Mouse (Mus musculus) gastrocnemius, adult 18-20 months (tissue): ENCODE data around the gene Lmo7. TPM values are rescaled to one million over a fixed set of nuclear protein-coding genes. Genes with fewer than 3 reads are reported as not detected.
A peak's percentile ranks its signal among the peaks of the same experiment; 100 is the strongest.

Experiments used
- DNase-seq: peaks from one replicate; pipeline ENCODE4 v3.0.0; 2021; ENCODE audit warnings: low spot score
- total RNA-seq, 2 experiments: library from RNA; stranded (reverse); gene quantifications; 2 replicates each; pipeline ENCODE4 v1.2.3; 2021

The Lmo7 gene
- total RNA-seq, 2 experiments from 2014 or later, result 60.0 to 72.5 TPM

GRCm38 (mm10) chr14:101836401-101836800 is 106.6 kb downstream of the Lmo7 start:
- no peak for DNase-seq

- no peak for DNase-seq
Observed at GRCm38 (mm10) chr14:101837176-101837575, 107.4 kb downstream of the Lmo7 start.

GRCm38 (mm10) chr14:101838231-101838839 is 108.6 kb downstream of the Lmo7 start:
- peak; percentile 34 for DNase-seq

GRCm38 (mm10) chr14:101839771-101840731 is 110.3 kb downstream of the Lmo7 start:
- peak; percentile 75 for DNase-seq

GRCm38 (mm10) chr14:101841271-101841670 is 111.5 kb downstream of the Lmo7 start:
- DNase-seq, result peak; percentile 38

GRCm38 (mm10) chr14:101842521-101842920 is 112.8 kb downstream of the Lmo7 start:
- DNase-seq, result no peak

GRCm38 (mm10) chr14:101843443-101843842 is 113.7 kb downstream of the Lmo7 start:
- no peak for DNase-seq

GRCm38 (mm10) chr14:101844467-101844866 is 114.7 kb downstream of the Lmo7 start:
- no peak for DNase-seq

GRCm38 (mm10) chr14:101846097-101846882 is 116.5 kb downstream of the Lmo7 start:
- no peak for DNase-seq

GRCm38 (mm10) chr14:101847520-101847919 is 117.8 kb downstream of the Lmo7 start:
- DNase-seq, result no peak

- no peak for DNase-seq
Observed at GRCm38 (mm10) chr14:101852584-101853195, 122.9 kb downstream of the Lmo7 start.

GRCm38 (mm10) chr14:101853207-101853606 is 123.5 kb downstream of the Lmo7 start:
- no peak for DNase-seq

- peak; percentile 52 for DNase-seq
Observed at GRCm38 (mm10) chr14:101853722-101854121, 124.0 kb downstream of the Lmo7 start.

- no peak for DNase-seq
Observed at GRCm38 (mm10) chr14:101854226-101854625, 124.5 kb downstream of the Lmo7 start.

- no peak for DNase-seq
Observed at GRCm38 (mm10) chr14:101859305-101859886, 129.6 kb downstream of the Lmo7 start.

- no peak for DNase-seq
Observed at GRCm38 (mm10) chr14:101862088-101862487, 132.3 kb downstream of the Lmo7 start.

GRCm38 (mm10) chr14:101867071-101867733 is 137.4 kb downstream of the Lmo7 start:
- DNase-seq, result no peak

GRCm38 (mm10) chr14:101869145-101869544 is 139.4 kb downstream of the Lmo7 start:
- peak; percentile 88 for DNase-seq

- no peak for DNase-seq
Observed at GRCm38 (mm10) chr14:101869661-101870060, 139.9 kb downstream of the Lmo7 start.

GRCm38 (mm10) chr14:101870171-101870902 is 140.6 kb downstream of the Lmo7 start:
- DNase-seq, result no peak
